In genomic region chr11:69948066-69948762, GRCm38 (mm10) we compare ENCODE assay signal across 8 mouse cellular contexts. TPM values are rescaled to one million over a fixed set of nuclear protein-coding genes. Genes with fewer than 3 reads are reported as not detected.
A peak's percentile ranks its signal among the peaks of the same experiment; 100 is the strongest.
DNase-seq lines count a peak whose midpoint lies in the region; ATAC-seq and TF ChIP-seq lines count a peak whose summit lies in the region.

Slc2a4 (minus strand) TSS chr11:69948188.

- TF ChIP-seq POLR2A in MEL (IDR thresholded peaks at IDR 0.05; ENCODE audit: control insufficient read depth in 1 of 2, insufficient read depth in 1 of 2, low read depth in 1 of 2, low read length in 2 of 2, poor library complexity in 1 of 2), result no peak

- H3K27me3 ChIP-seq in MEL (ENCODE audit: control insufficient read depth in 1 of 2, insufficient read depth in 2 of 2, low read length in 2 of 2), result peaks cover 4 to 8% of the 10 kb centered on the region in 2 experiments
- H3K27me3 ChIP-seq in forebrain, embryonic 11.5 days (ENCODE audit: control insufficient read depth, insufficient read depth, low read length), result no peaks in the 10 kb centered on the region
- no peaks in the 10 kb centered on the region for H3K27me3 ChIP-seq in lung, embryonic 16.5 days (ENCODE audit: control insufficient read depth, insufficient read depth, low read depth, low read length)

- intact Hi-C loops in heart, postnatal 10 days (cut with DNase I), result loop anchor here (1.0 kb wide), 1 partner anchor 14 kb away; no protein-coding TSS in a partner anchor

- H3K9ac ChIP-seq in MEL (ENCODE audit: control insufficient read depth, low read depth, low read length, poor library complexity, severe bottlenecking), result peak within 1 kb of the TSS; percentile 55
- H3K9ac ChIP-seq in forebrain, embryonic 11.5 days (ENCODE audit: low read length), result peak within 1 kb of the TSS; percentile 80
- peak within 1 kb of the TSS; percentile 66 for H3K9ac ChIP-seq in lung, embryonic 16.5 days (ENCODE audit: low read length)

- H3K4me1 ChIP-seq in MEL (ENCODE audit: control insufficient read depth in 1 of 2, insufficient read depth in 2 of 2, low read length in 2 of 2), result peaks cover 0 to 13% of the 10 kb centered on the region in 2 experiments; a peak in 3 of 4 replicates
- H3K4me1 ChIP-seq in brown adipose tissue, adult 24 weeks (ENCODE audit: control insufficient read depth, insufficient read depth, insufficient read length, low read length), result peaks cover 11% of the 10 kb centered on the region; the same call in 1 of the 2 replicates
- peaks cover 11% of the 10 kb centered on the region; the same call in 1 of the 2 replicates for H3K4me1 ChIP-seq in forebrain, embryonic 11.5 days (replicated peaks; ENCODE audit: control insufficient read depth, insufficient read depth, low read length)
- H3K4me1 ChIP-seq in lung, embryonic 16.5 days (replicated peaks; ENCODE audit: control insufficient read depth, insufficient read depth, low read length), result peaks cover 19% of the 10 kb centered on the region

- no peak for TF ChIP-seq RAD21 in MEL (IDR thresholded peaks at IDR 0.05; ENCODE audit: low read depth, low read length)

- H3K4me3 ChIP-seq in MEL (ENCODE audit: control insufficient read depth in 1 of 2, insufficient read depth in 1 of 2, low read depth in 2 of 2, low read length in 2 of 2), result peak within 1 kb of the TSS; percentile 52 to 61
- peak within 1 kb of the TSS; percentile 77 for H3K4me3 ChIP-seq in brown adipose tissue, adult 24 weeks (ENCODE audit: insufficient read depth, low read depth, low read length)
- H3K4me3 ChIP-seq in forebrain, embryonic 11.5 days (ENCODE audit: low read depth, low read length), result peak within 1 kb of the TSS; percentile 50
- H3K4me3 ChIP-seq in lung, embryonic 16.5 days (ENCODE audit: low read length), result peak within 1 kb of the TSS; percentile 61

- TF ChIP-seq CTCF in MEL (IDR thresholded peaks at IDR 0.05 in 2 of 3, conservative IDR thresholded peaks at IDR 0.05 in 1 of 3; ENCODE audit: control insufficient read depth in 1 of 3, insufficient read depth in 1 of 3, low read depth in 2 of 3, low read length in 3 of 3, poor library complexity in 1 of 3, severe bottlenecking in 1 of 3), result no peak

- H3K27ac ChIP-seq in MEL (ENCODE audit: control insufficient read depth, low read depth, low read length), result peak within 1 kb of the TSS; percentile 17; the same call in 1 of the 2 replicates
- peak within 1 kb of the TSS; percentile 92 for H3K27ac ChIP-seq in brown adipose tissue, adult 24 weeks (replicated peaks; ENCODE audit: low read depth, low read length)
- peak within 1 kb of the TSS; percentile 86 for H3K27ac ChIP-seq in forebrain, embryonic 11.5 days (ENCODE audit: low read depth, low read length)
- peak within 1 kb of the TSS; percentile 87 for H3K27ac ChIP-seq in lung, embryonic 16.5 days (ENCODE audit: low read length)

- TF ChIP-seq EP300 in MEL (IDR thresholded peaks at IDR 0.05; ENCODE audit: low read depth in 1 of 2, low read length in 2 of 2), result no peak

- no peaks in the 10 kb centered on the region for H3K9me3 ChIP-seq in MEL (replicated peaks; ENCODE audit: insufficient read depth, low read length)
- H3K9me3 ChIP-seq in forebrain, embryonic 11.5 days (ENCODE audit: control insufficient read depth, low read length), result no peaks in the 10 kb centered on the region
- H3K9me3 ChIP-seq in lung, embryonic 16.5 days (ENCODE audit: control insufficient read depth, low read length), result no peaks in the 10 kb centered on the region

- under 1% methylated on average over 34 of the region's 34 CpGs for WGBS in forebrain, embryonic 11.5 days
- WGBS in lung, embryonic 16.5 days, result under 1% methylated on average over 34 of the region's 34 CpGs

- peak within 1 kb of the TSS; percentile 71 for H3K4me2 ChIP-seq in forebrain, embryonic 11.5 days (ENCODE audit: low read depth, low read length, severe bottlenecking)
- H3K4me2 ChIP-seq in lung, embryonic 16.5 days (ENCODE audit: low read depth, low read length), result peak within 1 kb of the TSS; percentile 80

- no peaks in the 10 kb centered on the region for H3K79me2 ChIP-seq in MEL (ENCODE audit: control insufficient read depth, insufficient read depth, low read length, poor library complexity)

- no peaks in the 10 kb centered on the region; a peak in 1 of 4 replicates for H3K36me3 ChIP-seq in MEL (ENCODE audit: control insufficient read depth in 1 of 2, insufficient read depth in 2 of 2, low read length in 2 of 2)
- H3K36me3 ChIP-seq in forebrain, embryonic 11.5 days (ENCODE audit: control insufficient read depth, insufficient read depth, low read length), result no peaks in the 10 kb centered on the region
- 0 out of 2 replicates have a peak, but pooled peaks cover 2% of the 10 kb centered on the region for H3K36me3 ChIP-seq in lung, embryonic 16.5 days (ENCODE audit: control insufficient read depth, insufficient read depth, low read length)

- peak; percentile 96 for ATAC-seq in forebrain, embryonic 11.5 days (replicated peaks; ENCODE audit: low FRiP score)
- peak; percentile 96 for ATAC-seq in lung, embryonic 16.5 days (ENCODE audit: low read depth)

- DNase-seq in MEL (ENCODE audit: low read depth, low spot score), result peak; percentile 97
- DNase-seq in forebrain, embryonic 11.5 days (ENCODE audit: low spot score), result peak; percentile 99
- DNase-seq in heart, postnatal 10 days, result peak; percentile 97
- DNase-seq in kidney, postnatal 36 days, result peak; percentile 93 to 95
- peak; percentile 81 for DNase-seq in ovary, adult 18-20 months (ENCODE audit: low spot score)
- DNase-seq in thymus, postnatal 4 days, result peak; percentile 98

TF ChIP-seq in MEL, 35 proteins besides CTCF, POLR2A, EP300 and RAD21 (continues in another document):
- TF ChIP-seq ZNF384 (IDR thresholded peaks at IDR 0.05; ENCODE audit: low read depth, low read length) (no peak; the same call in 1 of the 2 replicates), MAFK (IDR thresholded peaks at IDR 0.05; ENCODE audit: borderline replicate concordance, low read depth, low read length) (no peak), MXI1 (IDR thresholded peaks at IDR 0.05; ENCODE audit: low read depth, low read length) (peak; percentile 85), MAZ (IDR thresholded peaks at IDR 0.05; ENCODE audit: low read depth, low read length) (0 out of 2 replicates have a peak, but pooled peaks have one; percentile 29), HCFC1 (IDR thresholded peaks at IDR 0.05; ENCODE audit: low read depth, low read length) (0 out of 2 replicates have a peak, but pooled peaks have one; percentile 27), CHD1 (IDR thresholded peaks at IDR 0.05; ENCODE audit: low read depth, low read length) (no peak), NRF1 (IDR thresholded peaks at IDR 0.05; ENCODE audit: insufficient read depth, low read depth, low read length, poor library complexity, severe bottlenecking) (no peak), RCOR1 (IDR thresholded peaks at IDR 0.05; ENCODE audit: low read depth, low read length) (no peak), ZMIZ1 (IDR thresholded peaks at IDR 0.05; ENCODE audit: low read depth, low read length) (no peak), TCF12 (IDR thresholded peaks at IDR 0.05; ENCODE audit: low read depth, low read length) (no peak), POLR2AphosphoS5 (IDR thresholded peaks at IDR 0.05; ENCODE audit: borderline replicate concordance, low read depth, low read length) (no peak), ELF1 (IDR thresholded peaks at IDR 0.05; ENCODE audit: low read depth, low read length) (no peak), USF1 (IDR thresholded peaks at IDR 0.05; ENCODE audit: low read depth, low read length) (0 out of 2 replicates have a peak, but pooled peaks have one; percentile 11), BHLHE40 (IDR thresholded peaks at IDR 0.05; ENCODE audit: borderline replicate concordance, low read depth, low read length) (no peak), SMC3 (IDR thresholded peaks at IDR 0.05; ENCODE audit: low read depth, low read length) (0 out of 2 replicates have a peak, but pooled peaks have one; percentile 18), NELFE (IDR thresholded peaks at IDR 0.05; ENCODE audit: low read depth, low read length) (no peak), MYB (IDR thresholded peaks at IDR 0.05; ENCODE audit: low read depth, low read length) (no peak), USF2 (IDR thresholded peaks at IDR 0.05; ENCODE audit: borderline replicate concordance in 1 of 2, insufficient read depth in 1 of 2, low read depth in 1 of 2, low read length in 2 of 2) (no peak), GATA1 (IDR thresholded peaks at IDR 0.05; ENCODE audit: low read depth, low read length) (no peak), TAL1 (IDR thresholded peaks at IDR 0.05; ENCODE audit: low read length) (no peak), MYC (IDR thresholded peaks at IDR 0.05; ENCODE audit: low read depth, low read length) (no peak), KAT2A (conservative IDR thresholded peaks at IDR 0.05; ENCODE audit: low read depth, low read length) (no peak), ZKSCAN1 (IDR thresholded peaks at IDR 0.05; ENCODE audit: low read depth, low read length) (no peak), MAX (IDR thresholded peaks at IDR 0.05; ENCODE audit: low read length) (peak; percentile 51), GABPA (IDR thresholded peaks at IDR 0.05; ENCODE audit: low read depth, low read length) (no peak), UBTF (IDR thresholded peaks at IDR 0.05; ENCODE audit: borderline replicate concordance, insufficient read depth, low read depth, low read length) (no peak), JUND (IDR thresholded peaks at IDR 0.05; ENCODE audit: low read depth, low read length) (no peak), POLR2AphosphoS2 (IDR thresholded peaks at IDR 0.05; ENCODE audit: low read length) (no peak), SIN3A (IDR thresholded peaks at IDR 0.05; ENCODE audit: low read length) (peak; percentile 81), TBP (IDR thresholded peaks at IDR 0.05; ENCODE audit: low read depth, low read length) (0 out of 2 replicates have a peak, but pooled peaks have one; percentile 8), E2F4 (IDR thresholded peaks at IDR 0.05; ENCODE audit: borderline replicate concordance, low read depth, low read length) (peak; percentile 82; the same call in 1 of the 2 replicates), ETS1 (IDR thresholded peaks at IDR 0.05; ENCODE audit: low read depth, low read length) (no peak), CHD2 (IDR thresholded peaks at IDR 0.05; ENCODE audit: low read length) (no peak)

RNA-seq across cellular contexts. Expression of gene Slc2a4, which starts in this region (rescaled TPM):
- 0.12 TPM in 1 of 2 replicates, not detected in the other for total RNA-seq in MEL (2012; rRNA removed)
- under 1 TPM in 1 of 2 experiments, not detected in 1; 0.19 TPM for polyA plus RNA-seq in MEL (2012; ENCODE audit: insufficient read depth in 1 of 2, insufficient read length in 2 of 2, low read depth in 1 of 2, low replicate concordance in 2 of 2, missing spikeins in 1 of 2)
- polyA plus RNA-seq in brown adipose tissue, adult 24 weeks (2012; ENCODE audit: insufficient read depth, insufficient read length, missing spikeins), result 466 and 489 TPM in 2 replicates
- 13.7 and 14.8 TPM in 2 replicates for polyA plus RNA-seq in forebrain, embryonic 11.5 days (2014; fragmentation: Nextera tagmentation; extraction: Ambion mirVana)
- total RNA-seq in heart, postnatal 10 days (2021), result 100 to 1,000 TPM; 135 to 144 TPM
- polyA plus RNA-seq in lung, embryonic 16.5 days (2015; fragmentation: Nextera tagmentation; extraction: Ambion mirVana), result 17.1 and 17.2 TPM in 2 replicates

Comparison
In these comparisons a context has a peak if more than half of its experiments do, and no peak if none do; other contexts are left out.
1. Peak in every context shown above with its lines: DNase-seq, ATAC-seq, H3K4me3 ChIP-seq and H3K27ac ChIP-seq.
2. RNA of gene Slc2a4 (total RNA-seq): 135 to 144 TPM in heart, postnatal 10 days; 0.12 TPM in MEL; every median in the first group is over 100 times any median in the second.
3. RNA of gene Slc2a4 (polyA plus RNA-seq): 466 to 489 TPM in brown adipose tissue, adult 24 weeks; 17.1 to 17.2 TPM in lung, embryonic 16.5 days, 13.7 to 14.8 TPM in forebrain, embryonic 11.5 days and 0.19 TPM in MEL; every median in the first group is over 10 times any median in the second.
4. Peak in DNase-seq, H3K4me3 ChIP-seq, H3K27ac ChIP-seq and H3K9ac ChIP-seq in MEL; RNA of the gene not detected or under 1 TPM.
5. H3K27ac ChIP-seq: peak in every context shown above with its lines; median percentile 92 in brown adipose tissue, adult 24 weeks; 87 in lung, embryonic 16.5 days; 86 in forebrain, embryonic 11.5 days; 17 in MEL.